Mouse (Mus musculus) spleen, adult 2 months (tissue): ENCODE measurements around the gene Asic2.

Source experiments
- CTCF ChIP-seq: fragments of 200-500 bp; IDR thresholded peaks from 2 replicates; pipeline ENCODE4 v1.5.1; 2011; ENCODE audit warnings: mild to moderate bottlenecking, inconsistent platforms; ENCODE audit not compliant: insufficient read depth, insufficient read length, insufficient replicate concordance; ENCODE audit errors: extremely low read depth
- POLR2A ChIP-seq: fragments of 200-500 bp; IDR thresholded peaks from 2 replicates; pipeline ENCODE4 v1.6.1; 2011; ENCODE audit warnings: low read depth, low read length, inconsistent platforms

GRCm38 (mm10) chr11:81590911-81591310, 377.3 kb downstream of the Asic2 start:
- no peak for TF ChIP-seq CTCF
- TF ChIP-seq POLR2A, result no peak
